Mouse (Mus musculus) left cerebral cortex, adult 11 months (tissue): ENCODE data around the gene Rptor.

ENCODE experiments used
- DNase-seq: peaks from one replicate; pipeline ENCODE4 v3.0.0; 2022; ENCODE audit warnings: low spot score

Rptor gene

DNA sequence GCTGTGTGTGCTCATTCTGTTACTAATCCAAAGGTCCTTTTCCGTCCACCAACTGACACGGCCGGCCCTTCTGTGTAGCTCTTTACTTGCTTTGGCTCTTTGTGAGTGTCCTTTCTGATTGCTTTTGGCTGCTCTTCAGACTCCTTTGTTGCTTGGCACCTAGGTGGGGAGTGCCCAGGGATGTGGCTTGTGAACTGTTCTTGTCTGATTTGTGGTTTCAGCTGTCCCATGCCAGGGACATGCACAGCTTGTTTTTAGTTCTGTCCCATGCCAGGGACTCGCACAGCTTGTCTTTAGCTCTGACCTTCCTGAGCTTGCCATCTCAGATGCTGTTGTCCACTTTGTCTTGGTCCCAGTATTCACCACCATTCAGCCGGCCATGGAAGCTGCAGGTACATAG is 4.8 kb downstream of the Rptor start:
- DNase-seq, result no peak

DNA sequence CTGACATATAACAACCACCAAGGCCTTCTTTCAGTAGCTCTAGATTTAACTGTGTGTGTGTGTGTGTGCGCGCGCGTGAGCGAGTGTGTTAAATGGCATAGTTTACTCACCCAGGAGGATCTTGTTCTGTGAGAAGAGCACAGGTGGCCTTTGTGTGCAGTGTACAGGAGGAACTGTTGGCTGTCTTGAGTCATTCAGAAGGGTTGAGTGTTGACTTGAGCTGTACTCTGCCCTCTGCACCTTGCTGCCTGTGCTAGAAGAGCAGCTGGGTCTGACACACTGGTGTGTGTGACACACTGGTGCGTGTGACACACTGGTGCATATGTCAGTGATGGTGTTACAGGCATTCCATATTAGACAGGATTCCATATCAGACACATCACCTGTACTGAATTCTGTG is 8.8 kb downstream of the Rptor start:
- DNase-seq, result no peak

DNA sequence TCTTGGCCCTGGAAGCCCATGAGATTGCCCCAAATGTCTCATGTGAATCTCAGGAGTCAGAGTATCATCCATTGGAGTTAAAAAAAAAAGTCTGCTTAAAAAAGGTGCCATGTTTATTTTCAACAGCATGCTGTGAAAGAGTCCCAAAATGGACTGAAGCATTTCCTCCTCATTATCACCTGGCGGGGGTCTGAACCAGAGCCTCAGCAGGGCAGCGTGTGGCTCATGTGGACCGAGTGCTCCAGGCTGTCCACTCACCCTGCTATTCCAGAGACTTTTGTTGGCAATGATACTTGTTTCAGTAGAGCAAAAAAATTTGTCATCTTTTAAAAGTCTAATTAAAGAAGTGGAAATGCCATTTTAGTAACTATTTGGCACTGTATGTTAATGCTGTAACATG is 9.5 kb downstream of the Rptor start:
- DNase-seq, result no peak

DNA sequence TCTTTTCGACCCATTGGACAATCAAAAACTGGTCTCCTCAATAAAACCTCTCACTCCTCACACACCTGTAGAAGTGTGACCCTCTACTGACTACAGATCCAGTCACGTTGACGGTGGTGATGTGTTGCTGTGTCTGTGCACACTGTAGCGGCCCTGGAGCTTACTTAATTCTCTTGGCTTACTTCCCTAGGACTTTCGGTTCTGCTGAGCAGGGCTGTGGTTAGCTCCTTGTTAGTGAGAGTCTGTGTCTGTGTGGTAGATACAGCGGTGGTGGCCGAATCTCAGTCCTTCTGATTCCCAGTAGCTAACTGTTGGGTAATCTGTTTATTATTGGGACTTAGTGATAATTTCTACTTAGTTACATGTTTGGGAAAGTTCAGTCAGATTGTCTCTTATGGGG is 12.4 kb downstream of the Rptor start:
- no peak for DNase-seq

DNA sequence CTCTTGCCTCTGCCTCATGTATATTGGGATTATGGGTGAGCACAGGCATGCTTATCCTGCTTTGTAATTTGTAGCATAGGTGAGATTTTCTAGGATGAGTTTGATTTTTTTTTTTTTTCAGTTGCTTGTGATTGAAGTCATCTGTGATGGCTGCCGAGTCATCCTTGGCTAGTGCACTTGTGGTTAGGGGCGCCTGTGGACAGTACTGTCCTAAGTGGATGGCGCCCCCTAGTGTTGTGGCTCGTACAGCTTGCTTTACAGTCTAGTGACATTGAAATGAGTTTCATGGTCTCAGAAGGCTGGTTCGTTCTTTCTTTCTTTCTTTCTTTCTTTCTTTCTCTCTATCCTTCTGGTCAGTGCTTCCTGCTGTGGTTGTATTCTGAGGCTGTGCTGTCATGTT is 16.1 kb downstream of the Rptor start:
- DNase-seq, result no peak

DNA sequence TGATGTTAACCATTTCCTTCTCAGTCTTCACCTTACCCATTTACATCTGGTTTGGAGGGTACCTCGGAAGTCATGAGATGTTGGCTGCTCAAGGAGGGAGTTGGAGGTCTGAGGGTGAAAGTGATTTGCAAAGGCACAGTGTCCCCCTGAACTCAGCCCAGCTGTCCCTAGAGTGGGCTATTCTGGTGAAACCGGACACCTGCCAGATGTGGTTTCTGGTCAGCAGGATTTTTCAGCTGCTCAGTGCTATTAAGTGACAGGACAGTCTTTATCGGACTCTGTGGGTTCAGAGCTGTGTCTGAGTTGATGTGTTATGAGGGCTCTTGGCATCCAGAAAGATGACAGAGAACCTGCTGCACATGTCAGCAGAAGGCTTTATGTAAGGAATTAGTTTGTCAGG is 18.6 kb downstream of the Rptor start:
- DNase-seq, result no peak

DNA sequence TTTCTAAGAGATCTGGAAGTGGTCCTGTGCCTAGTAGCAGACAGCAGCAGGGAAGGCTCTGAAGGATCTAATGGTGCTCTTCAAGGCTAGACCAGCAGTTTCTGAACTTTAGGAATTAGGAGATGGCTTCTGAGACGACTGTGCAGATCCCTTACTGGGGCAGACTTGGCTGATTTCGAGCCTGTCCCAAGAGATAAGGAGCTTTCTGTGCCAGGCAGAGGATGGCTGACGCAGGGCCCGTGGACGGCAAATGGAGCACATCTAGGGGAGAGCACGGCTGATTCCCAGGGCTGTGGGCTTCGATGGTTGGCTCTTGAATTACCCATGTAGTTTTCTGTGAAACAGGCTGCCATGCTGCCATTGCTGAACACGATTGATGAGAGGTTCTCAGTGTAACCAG is 21.1 kb downstream of the Rptor start:
- no peak for DNase-seq

DNA sequence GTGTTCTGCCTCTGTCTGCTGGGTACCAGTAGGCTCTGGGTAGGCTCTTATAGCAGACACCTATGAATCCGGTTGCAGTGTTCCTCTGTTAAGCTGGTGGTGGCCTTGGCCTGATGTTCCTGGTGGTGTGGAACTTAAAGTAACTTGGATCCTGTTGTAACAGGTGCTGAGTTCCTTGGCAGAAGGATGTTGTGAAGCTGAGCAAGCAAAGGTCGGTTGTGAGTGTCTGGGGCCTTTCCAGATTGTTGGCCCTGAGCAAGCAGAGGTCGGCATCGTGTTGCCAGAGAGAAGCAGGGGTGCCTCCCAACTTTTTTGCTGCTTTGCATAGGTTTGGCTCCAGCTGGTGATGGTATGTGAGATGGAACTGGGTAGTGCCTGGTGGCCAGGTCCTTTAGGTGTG is 21.7 kb downstream of the Rptor start:
- DNase-seq, result no peak

DNA sequence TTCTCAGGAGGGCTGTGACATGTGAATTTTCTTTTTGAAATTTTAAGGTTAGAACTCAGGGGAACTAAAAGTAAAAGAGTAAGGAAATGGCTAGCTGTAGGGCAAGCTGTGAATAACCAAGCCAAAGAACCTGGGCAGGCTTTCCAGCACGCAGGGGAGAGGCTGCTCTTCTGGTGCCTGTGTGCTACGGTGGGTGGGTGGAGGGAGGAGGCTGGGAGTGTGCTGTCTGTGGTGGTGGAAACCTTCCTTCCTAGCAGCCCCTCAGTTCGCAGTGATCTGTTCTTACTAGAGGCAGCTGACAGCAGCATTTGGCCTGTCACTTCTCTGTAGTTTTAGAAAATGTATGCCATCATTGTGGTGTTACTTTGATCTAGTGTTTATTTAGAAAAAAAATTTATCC is 22.2 kb downstream of the Rptor start:
- DNase-seq, result no peak

DNA sequence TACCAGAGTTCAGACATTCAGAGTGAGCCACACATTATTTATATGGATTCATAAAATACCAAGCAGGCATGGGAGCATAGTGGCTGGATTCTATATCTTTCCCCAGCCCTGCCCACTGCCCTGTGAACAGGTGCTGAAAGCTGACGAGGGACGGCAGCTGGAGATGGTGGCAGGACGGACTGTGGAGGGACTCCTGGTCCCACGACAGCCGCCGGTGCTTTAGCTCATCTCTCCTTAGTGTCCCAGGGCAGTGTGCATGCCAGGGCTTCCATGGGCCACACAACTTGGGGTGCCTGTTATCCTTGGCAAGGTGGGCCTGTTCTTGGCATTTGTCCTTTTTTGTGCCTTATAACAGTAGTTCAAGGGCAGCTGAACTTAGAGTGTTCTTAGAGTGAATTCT is 22.8 kb downstream of the Rptor start:
- DNase-seq, result no peak

DNA sequence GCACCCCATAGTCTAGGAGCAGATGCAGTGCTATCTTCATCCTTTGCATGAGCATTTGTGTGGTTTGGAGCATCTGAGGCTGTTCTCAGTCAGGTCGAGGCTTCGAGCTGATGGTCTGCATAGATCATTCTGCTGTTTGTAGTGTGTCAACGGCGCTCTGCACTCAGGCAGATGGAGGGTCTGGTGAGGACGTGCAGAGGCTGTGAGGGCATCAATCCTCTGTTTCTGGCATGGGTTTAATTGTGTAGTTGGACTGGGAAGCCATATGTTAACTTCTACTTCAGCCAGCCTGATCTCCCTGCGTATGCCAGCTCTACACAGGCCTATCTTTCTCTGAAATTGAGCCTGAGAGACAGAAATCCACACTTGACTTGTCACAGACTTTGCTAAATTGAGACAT is 23.2 kb downstream of the Rptor start:
- no peak for DNase-seq

DNA sequence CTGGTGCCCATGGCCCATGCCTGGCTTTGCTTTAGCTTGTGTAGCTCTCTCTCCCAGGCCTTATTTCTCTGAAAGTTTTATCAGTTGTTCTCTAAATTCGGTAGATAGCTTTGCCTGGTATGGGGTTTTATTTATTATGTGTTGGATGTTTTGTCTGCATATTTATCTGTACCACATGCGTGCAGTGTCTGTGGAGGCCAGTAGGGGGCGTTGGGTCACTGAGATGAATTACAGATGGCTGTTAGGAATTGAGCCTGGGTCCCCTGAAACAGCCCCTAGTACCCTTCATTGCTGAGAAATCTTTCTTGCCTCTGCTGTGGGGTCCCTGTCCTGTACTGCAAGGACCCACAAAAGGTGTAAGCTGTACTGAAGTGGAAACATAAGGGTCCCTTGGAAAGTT is 24.5 kb downstream of the Rptor start:
- DNase-seq, result no peak

DNA sequence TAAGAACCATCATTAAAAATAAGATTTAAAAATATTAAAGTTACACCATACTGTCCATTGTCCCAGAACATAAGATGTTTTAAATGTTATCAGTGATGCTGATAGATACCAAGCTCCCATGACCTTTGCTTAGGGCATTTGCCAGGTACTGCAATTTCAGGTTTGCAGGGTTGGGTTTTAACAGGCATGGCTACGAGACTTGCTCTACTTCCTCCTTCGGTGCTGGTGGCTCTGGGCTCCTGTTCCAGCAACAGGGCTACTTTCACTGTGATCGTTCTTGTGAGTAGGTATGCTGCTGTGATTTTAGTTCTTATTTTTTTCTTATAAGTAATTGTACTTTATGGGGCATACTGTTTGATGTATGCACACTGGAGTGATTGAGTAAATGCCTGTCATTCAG is 26.4 kb downstream of the Rptor start:
- no peak for DNase-seq

DNA sequence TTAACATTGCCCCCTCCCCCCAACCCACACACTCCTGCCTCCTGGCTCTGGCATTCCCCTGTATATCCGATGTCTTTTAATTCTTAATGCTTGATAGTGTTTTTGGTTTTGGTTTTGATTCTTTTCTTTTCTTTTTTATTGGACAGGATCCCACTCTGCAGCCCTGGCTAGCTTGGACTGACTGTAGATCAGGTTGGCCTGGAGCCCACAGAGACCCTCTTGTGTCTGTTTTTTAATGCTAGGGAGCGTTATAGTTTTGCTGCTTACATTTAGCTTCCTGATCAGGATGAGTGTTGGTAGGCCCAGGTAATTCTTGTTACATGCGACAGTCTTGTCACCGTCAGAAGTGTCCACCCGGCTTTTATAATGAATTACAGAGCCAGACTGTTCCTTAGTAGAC is 27.6 kb downstream of the Rptor start:
- DNase-seq, result no peak

DNA sequence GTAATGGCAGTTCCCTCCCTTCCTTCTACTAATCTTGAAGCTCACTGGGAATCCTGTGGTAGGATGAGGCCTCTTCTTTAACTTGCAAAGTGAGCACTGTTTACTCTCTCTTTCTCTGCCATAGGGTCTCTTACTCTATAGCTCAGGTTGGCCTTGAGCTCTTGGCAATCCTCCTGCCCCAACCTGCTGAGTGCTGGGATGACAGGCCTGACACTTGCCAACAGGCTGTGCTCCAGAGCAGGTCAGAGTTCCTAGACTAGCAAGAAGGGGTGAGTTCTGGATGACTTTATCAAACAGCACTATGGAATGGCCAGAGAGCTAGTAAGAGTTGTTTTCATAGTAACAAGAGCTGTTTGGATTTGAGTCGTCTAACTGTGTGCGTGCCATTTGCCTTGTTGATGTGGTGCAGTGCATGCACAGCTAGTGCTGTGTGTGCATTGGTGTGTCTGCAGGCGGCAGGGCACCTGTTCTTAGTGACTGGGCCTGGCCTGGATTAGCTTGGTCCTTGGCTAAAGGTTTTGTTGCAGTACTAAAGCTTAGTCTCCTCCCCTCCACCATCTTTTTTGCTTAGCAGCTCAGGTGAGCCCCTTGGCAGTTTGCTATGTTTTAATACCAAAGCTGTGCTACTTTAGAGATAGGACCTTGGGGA is 28.6 kb downstream of the Rptor start:
- no peak for DNase-seq

DNA sequence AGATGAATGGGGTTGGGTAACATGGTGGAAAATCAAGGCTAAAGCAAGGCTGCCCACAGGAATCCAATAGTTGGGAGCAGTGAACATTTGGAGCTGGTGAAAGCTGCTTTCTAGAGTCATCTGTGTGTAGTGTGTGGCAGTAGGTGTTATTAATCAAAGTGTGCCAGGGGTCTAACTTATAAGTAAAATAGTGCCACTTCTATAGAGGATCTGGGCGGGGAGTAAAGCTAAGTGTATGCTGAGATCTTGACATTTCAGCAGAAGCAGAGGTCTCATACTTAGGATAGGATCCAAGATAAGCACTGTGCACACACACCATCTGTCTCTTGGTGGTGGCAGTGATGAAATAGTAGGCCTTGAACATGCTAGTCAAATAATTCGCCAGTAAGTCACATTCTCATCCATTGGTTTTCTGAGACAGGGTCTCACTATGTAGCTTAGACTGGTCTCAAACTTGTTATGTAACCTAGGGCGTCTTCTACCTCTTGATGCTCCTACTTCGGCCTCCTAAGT is 33.7 kb downstream of the Rptor start:
- no peak for DNase-seq

DNA sequence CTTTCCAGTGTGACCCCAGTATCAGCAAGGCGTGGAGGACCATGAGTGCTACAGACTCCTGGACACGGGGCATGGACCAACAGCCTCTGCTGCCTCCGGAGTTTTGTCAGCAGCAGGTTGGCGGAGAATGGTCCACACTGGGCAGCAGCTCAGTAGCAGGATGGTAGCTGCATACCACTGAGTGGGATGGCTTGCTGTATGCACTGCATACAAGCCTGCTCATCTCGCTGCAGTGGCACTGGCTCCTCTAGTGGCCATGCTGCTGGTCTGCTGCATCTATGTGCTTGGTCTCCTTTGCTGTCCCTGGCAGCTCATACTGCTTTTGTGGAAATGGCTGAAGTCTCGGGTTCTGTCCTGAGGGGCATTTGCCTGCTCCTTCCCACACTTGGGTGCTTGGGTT is 34.8 kb downstream of the Rptor start:
- DNase-seq, result no peak

DNA sequence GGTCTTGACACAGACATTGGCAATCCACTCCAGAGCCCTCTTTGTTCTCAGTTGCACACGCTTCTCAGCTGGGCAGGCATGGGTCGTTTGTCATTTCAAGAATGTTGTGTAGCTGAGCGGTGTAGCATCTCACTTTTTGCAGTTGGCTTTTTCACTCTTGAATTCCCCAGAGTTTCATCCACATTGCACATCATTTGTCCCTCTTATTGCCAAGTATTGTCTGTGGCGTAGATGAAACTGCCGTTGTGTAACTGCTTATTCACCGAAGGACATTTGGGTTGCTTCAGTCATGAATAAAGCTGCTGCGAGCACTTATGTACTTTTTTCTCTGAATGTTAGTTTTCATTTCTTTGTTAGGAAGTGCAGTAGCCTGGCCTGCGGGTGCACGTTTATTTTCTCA is 37.8 kb downstream of the Rptor start:
- DNase-seq, result no peak

DNA sequence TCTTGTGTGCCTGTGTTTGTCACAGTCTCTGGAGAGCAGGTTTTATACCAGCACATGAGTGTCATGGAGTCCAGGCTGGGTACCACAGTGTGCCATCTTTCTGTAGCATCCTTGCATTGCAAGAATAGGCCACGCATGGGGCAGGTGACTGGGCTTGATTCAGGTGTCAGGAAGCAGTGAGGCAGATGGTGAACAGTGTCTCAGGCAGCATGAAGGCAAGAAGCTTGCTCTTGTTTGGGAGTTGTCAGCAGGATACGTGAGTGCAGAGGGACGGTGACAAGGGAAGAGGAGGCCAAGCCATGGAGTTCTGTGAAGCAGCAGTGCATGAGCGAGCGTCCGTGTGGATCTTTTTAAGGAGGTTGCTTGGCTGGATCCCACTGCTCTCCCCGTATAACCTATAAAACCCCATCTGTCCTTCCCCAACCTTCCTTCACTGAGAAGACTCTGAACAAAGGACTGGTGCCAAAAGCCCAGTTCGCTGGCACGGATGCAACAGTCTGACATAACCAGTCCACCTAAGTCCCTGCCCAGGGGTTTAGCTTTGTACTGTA is 39.2 kb downstream of the Rptor start:
- DNase-seq, result no peak

DNA sequence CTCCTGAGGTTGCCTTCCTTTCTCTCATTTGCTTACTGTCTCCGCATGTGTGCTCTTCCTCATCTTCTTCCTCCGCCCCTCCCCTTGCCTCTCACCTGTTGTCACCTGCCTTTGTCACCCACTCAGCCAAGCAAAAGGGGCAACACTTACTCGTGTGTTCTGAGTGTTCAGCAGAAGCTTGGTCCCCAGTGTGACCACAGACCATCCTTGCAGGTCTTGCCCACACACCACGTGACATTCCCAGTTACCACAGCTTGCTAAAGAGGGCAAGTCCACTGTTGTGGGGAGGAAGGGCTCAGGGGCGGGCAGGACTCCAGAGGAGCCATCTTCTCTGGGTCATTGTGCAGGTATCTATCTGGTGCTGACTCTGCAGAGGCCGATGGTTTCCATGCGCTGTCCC is 40.6 kb downstream of the Rptor start:
- DNase-seq, result no peak

DNA sequence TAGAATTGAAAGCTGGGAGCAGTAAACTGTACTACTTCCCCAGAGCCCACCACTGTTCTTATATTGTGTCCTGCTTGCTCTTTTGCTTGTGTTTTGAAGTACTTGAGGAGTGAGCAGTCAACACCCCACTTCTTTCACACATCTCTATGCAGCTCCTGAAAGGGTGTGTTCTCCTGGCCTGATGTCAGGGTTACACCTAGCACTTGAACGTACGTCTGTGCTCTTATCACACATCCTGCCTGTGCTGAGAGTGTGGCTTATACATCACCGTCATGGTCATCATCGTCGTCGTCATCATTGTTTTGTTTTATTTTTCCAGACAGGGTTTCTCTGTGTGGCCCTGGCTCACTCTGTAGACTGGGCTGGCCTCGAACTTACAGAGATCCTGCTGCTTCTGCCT is 41.4 kb downstream of the Rptor start:
- no peak for DNase-seq

DNA sequence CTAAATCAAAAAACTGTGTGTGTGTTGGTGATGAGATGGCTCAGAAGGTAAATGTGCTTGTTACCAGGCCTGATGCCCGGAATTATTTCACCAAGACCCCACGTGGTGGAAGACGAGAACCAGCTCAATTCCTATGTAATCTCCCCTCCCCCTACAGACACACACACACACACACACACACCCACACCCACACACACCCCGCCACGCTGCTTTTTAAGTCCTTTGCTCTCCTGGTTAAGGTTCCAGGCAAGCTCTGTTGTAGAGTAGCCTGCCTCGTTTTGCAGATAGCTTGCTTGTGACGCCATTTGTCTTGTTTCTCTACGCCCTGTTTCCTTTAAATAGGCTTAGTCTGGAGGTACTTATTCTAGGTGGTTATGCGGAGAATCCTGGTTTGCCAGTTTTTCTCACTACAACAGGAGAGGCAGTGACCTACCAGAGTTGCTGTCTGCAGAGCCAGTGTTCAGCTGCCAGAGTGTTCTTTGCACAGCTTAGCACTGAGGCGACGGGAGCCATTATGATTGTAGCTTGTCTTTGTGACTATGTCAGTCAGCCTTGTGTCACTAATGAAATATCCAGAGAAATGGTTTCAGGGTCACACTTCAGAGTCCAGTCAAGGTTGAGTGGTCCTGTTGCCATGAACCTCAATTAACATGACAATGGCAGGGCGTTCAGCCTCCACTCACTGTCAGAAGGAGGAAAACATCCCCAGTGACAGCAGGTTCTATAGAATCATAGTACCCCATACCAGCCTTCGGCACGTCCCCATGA is 42.1 kb downstream of the Rptor start:
- no peak for DNase-seq

DNA sequence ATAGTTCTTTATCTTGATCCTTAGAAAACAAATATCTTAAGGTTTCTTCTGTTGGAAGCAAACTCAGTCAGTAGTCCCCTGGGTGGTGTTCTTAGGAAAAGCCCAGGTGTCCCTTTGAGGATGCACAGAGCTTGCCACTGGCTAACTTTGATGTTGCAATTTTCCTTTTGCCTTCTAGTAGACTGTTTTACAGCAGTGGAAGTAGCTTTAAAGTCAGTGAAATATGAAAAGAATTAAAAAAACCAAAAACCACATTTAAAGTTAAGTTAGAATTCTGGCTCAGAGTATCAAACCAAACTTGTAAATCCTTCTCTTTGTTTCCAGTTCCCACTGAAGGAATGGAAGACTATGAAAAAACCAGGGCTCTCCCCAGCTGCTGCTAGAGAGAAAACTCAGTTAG is 47.8 kb downstream of the Rptor start:
- no peak for DNase-seq

DNA sequence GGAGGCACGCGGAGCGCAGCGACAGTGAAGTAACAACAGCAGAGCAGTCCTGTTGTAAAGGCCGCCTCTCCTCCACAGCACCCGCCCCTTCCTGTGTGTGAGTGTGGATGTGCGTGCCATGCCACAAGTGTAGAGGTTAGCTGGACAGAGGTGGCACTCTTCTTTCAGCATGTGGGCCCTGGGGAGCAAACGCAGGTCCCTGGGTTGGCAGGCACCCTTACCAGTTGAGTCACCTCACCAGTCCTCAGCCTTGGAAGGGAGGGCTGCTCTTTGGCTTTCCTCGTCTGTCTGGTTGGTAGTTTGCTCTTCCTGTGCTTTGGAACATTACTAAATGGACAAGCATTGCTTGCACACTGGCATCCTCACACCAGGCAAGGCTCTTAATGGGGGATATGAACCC is 50.6 kb downstream of the Rptor start:
- no peak for DNase-seq
